Comparison of ENCODE assay signal across 9 mouse cellular contexts in the genomic region with DNA sequence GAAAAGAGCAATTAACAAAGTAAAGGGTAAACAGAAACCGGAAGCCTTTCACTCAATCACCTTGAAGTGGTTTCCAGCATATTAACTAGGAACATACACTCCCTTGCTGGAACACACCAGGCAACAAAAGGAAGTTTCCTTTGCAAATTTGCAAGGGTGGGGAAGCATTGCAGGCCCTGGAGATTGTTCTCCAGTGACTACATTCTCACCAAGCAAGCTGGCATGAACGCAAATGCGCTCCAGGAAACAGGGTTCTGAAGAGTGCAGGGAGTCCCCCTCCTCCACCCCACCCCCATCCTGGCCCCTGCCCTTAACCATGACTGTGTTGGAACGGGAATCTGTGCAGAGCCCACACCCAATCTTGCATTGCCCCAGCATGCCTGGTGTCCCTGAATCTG. TPM values are rescaled to one million over a fixed set of nuclear protein-coding genes. Genes with fewer than 3 reads are reported as not detected.
DNase-seq lines count a peak whose midpoint lies in the region; ATAC-seq and TF ChIP-seq lines count a peak whose summit lies in the region.
"Had no signal": no experiment of that assay in that cellular context is flagged by ENCODE, and none has a peak within 500 bp of the region (broad histone marks: within the 10 kb centered on the region; RNA-seq: fewer than 3 reads in every experiment).

No protein-coding gene starts in this region.

- H3K9ac ChIP-seq in kidney, embryonic 14.5 days (ENCODE audit: low read depth, low read length): no peak overlapping the region
- H3K9ac ChIP-seq in forebrain, embryonic 14.5 days (ENCODE audit: low read length): no peak overlapping the region
- H3K9ac ChIP-seq in hindbrain, embryonic 16.5 days (ENCODE audit: low read depth, low read length): no peak overlapping the region
- H3K9ac ChIP-seq in midbrain, embryonic 14.5 days (replicated peaks; ENCODE audit: low read length): no peak overlapping the region; the same call in 1 of the 2 replicates

- WGBS in kidney, embryonic 14.5 days: 5% methylated on average over 4 of the region's 4 CpGs
- 12% methylated on average over 4 of the region's 4 CpGs for WGBS in forebrain, embryonic 14.5 days
- 15% methylated on average over 4 of the region's 4 CpGs for WGBS in hindbrain, embryonic 16.5 days
- 12% methylated on average over 4 of the region's 4 CpGs for WGBS in midbrain, embryonic 14.5 days

- peak; percentile 37; the same call in 1 of the 2 replicates for ATAC-seq in kidney, embryonic 14.5 days (ENCODE audit: low FRiP score, low TSS enrichment)
- ATAC-seq in forebrain, embryonic 14.5 days: peak; percentile 18; the same call in 1 of the 2 replicates
- 0 out of 2 replicates have a peak, but pooled peaks have one; percentile 12 for ATAC-seq in hindbrain, embryonic 16.5 days
- ATAC-seq in midbrain, embryonic 14.5 days (ENCODE audit: low FRiP score, low TSS enrichment): no peak

- intact Hi-C loops in left cerebral cortex, adult 2 months (cut with DNase I): loop anchor here (5.0 kb wide), 1 partner anchor 37 kb away; the partner anchor contains the start of gene Laptm4a

- DNase-seq in kidney, adult 18-20 months: no peak
- no peak for DNase-seq in forebrain, embryonic 14.5 days (ENCODE audit: low spot score)
- no peak for DNase-seq in midbrain, embryonic 14.5 days
- no peak for DNase-seq in spleen, postnatal 10 days (ENCODE audit: low spot score in 2 of 2)
- no peak for DNase-seq in frontal cortex, adult 2 months (ENCODE audit: extremely low spot score in 1 of 2, low spot score in 1 of 2)
- no peak for DNase-seq in left cerebral cortex, adult 2 months (ENCODE audit: extremely low spot score in 1 of 2, low spot score in 2 of 2)

- no peak overlapping the region for H3K4me3 ChIP-seq in kidney, embryonic 14.5 days (ENCODE audit: low read length)
- H3K4me3 ChIP-seq in forebrain, embryonic 14.5 days (ENCODE audit: low read depth, low read length): no peak overlapping the region
- H3K4me3 ChIP-seq in hindbrain, embryonic 16.5 days (ENCODE audit: low read length): no peak overlapping the region
- H3K4me3 ChIP-seq in midbrain, embryonic 14.5 days (replicated peaks; ENCODE audit: low read depth, low read length): no peak overlapping the region
- H3K4me3 ChIP-seq in left cerebral cortex, adult 2 months: no peak overlapping the region

- no peak overlapping the region for H3K27ac ChIP-seq in kidney, embryonic 14.5 days (ENCODE audit: low read depth, low read length)
- no peak overlapping the region for H3K27ac ChIP-seq in forebrain, embryonic 14.5 days (ENCODE audit: low read depth, low read length)
- H3K27ac ChIP-seq in hindbrain, embryonic 16.5 days (ENCODE audit: low read depth, low read length): no peak overlapping the region
- H3K27ac ChIP-seq in midbrain, embryonic 14.5 days (replicated peaks; ENCODE audit: low read depth, low read length): no peak overlapping the region
- no peak overlapping the region for H3K27ac ChIP-seq in left cerebral cortex, adult 2 months

- no peaks in the 10 kb centered on the region for H3K9me3 ChIP-seq in kidney, embryonic 14.5 days (ENCODE audit: control insufficient read depth, low read length)
- no peaks in the 10 kb centered on the region for H3K9me3 ChIP-seq in forebrain, embryonic 14.5 days (replicated peaks; ENCODE audit: control insufficient read depth, low read length)
- H3K9me3 ChIP-seq in hindbrain, embryonic 16.5 days (ENCODE audit: control insufficient read depth, low read length): no peaks in the 10 kb centered on the region
- H3K9me3 ChIP-seq in midbrain, embryonic 14.5 days (ENCODE audit: control insufficient read depth, low read length): no peaks in the 10 kb centered on the region

- peaks cover 17% of the 10 kb centered on the region for H3K4me1 ChIP-seq in kidney, embryonic 14.5 days (ENCODE audit: control insufficient read depth, insufficient read depth, low read length)
- H3K4me1 ChIP-seq in forebrain, embryonic 14.5 days (ENCODE audit: control insufficient read depth, insufficient read depth, low read length): peaks cover 4% of the 10 kb centered on the region; the same call in 1 of the 2 replicates
- peaks cover 4% of the 10 kb centered on the region; the same call in 1 of the 2 replicates for H3K4me1 ChIP-seq in hindbrain, embryonic 16.5 days (ENCODE audit: control insufficient read depth, insufficient read depth, low read depth, low read length)
- H3K4me1 ChIP-seq in midbrain, embryonic 14.5 days (ENCODE audit: control insufficient read depth, insufficient read depth, low read length): peaks cover 9% of the 10 kb centered on the region

- no peak for TF ChIP-seq CTCF in left cerebral cortex, adult 2 months (IDR thresholded peaks at IDR 0.05)

- H3K27me3 ChIP-seq in kidney, embryonic 14.5 days (ENCODE audit: control insufficient read depth, insufficient read depth, low read length): no peaks in the 10 kb centered on the region; the same call in 1 of the 2 replicates
- H3K27me3 ChIP-seq in forebrain, embryonic 14.5 days (replicated peaks; ENCODE audit: control insufficient read depth, insufficient read depth, low read length): no peaks in the 10 kb centered on the region
- 0 out of 2 replicates have a peak, but pooled peaks cover 2% of the 10 kb centered on the region for H3K27me3 ChIP-seq in hindbrain, embryonic 16.5 days (replicated peaks; ENCODE audit: control insufficient read depth, insufficient read depth, low read length)
- H3K27me3 ChIP-seq in midbrain, embryonic 14.5 days (ENCODE audit: control insufficient read depth, insufficient read depth, low read length): no peaks in the 10 kb centered on the region
- H3K27me3 ChIP-seq: CH12.LX had no signal

- peak overlapping the region; percentile 15 for H3K4me2 ChIP-seq in kidney, embryonic 14.5 days (replicated peaks; ENCODE audit: low read depth, low read length)
- H3K4me2 ChIP-seq in forebrain, embryonic 14.5 days (ENCODE audit: low read length): no peak overlapping the region
- H3K4me2 ChIP-seq in hindbrain, embryonic 16.5 days (ENCODE audit: low read length): no peak overlapping the region; the same call in 1 of the 2 replicates
- peak overlapping the region; percentile 23; the same call in 1 of the 2 replicates for H3K4me2 ChIP-seq in midbrain, embryonic 14.5 days (ENCODE audit: low read length)

- H3K36me3 ChIP-seq in kidney, embryonic 14.5 days (ENCODE audit: control insufficient read depth, insufficient read depth, low read length): no peaks in the 10 kb centered on the region
- no peaks in the 10 kb centered on the region for H3K36me3 ChIP-seq in forebrain, embryonic 14.5 days (ENCODE audit: control insufficient read depth, insufficient read depth, low read length)
- H3K36me3 ChIP-seq in hindbrain, embryonic 16.5 days (ENCODE audit: control insufficient read depth, insufficient read depth, low read length): no peaks in the 10 kb centered on the region
- no peaks in the 10 kb centered on the region for H3K36me3 ChIP-seq in midbrain, embryonic 14.5 days (ENCODE audit: control insufficient read depth, insufficient read depth, low read length)

RNA-seq across cellular contexts. Expression of gene Laptm4a, which starts 36.3 kb away (rescaled TPM):
- 140 and 337 TPM in 2 replicates for polyA plus RNA-seq in kidney, embryonic 14.5 days (2014; fragmentation: Nextera tagmentation; extraction: Ambion mirVana)
- polyA plus RNA-seq in forebrain, embryonic 14.5 days (2014; fragmentation: Nextera tagmentation; extraction: Ambion mirVana): 192 and 199 TPM in 2 replicates
- 205 and 210 TPM in 2 replicates for polyA plus RNA-seq in hindbrain, embryonic 16.5 days (2015; fragmentation: Nextera tagmentation; extraction: Ambion mirVana)
- 141 and 151 TPM in 2 replicates for polyA plus RNA-seq in midbrain, embryonic 14.5 days (2014; fragmentation: Nextera tagmentation; extraction: Ambion mirVana)
- 229 and 243 TPM in 2 replicates for polyA plus RNA-seq in frontal cortex, adult 2 months (2012; rRNA removed)
- total RNA-seq in left cerebral cortex, adult 2 months (2021): 100 to 1,000 TPM; 166 to 168 TPM

Comparison
In these comparisons a context has a peak if more than half of its experiments do, and no peak if none do; other contexts are left out.
1. H3K4me2 ChIP-seq: peak in kidney, embryonic 14.5 days (single experiment) and midbrain, embryonic 14.5 days (single experiment); none in forebrain, embryonic 14.5 days (single experiment) and hindbrain, embryonic 16.5 days (single experiment).